Mouse (Mus musculus): ENCODE data around the gene Ascc2. TPM values are rescaled to one million over a fixed set of nuclear protein-coding genes. Genes with fewer than 3 reads are reported as not detected.

Ascc2 gene
- polyA plus RNA-seq, 1 experiment from 2014 or later = 31.5 TPM

GRCm38 (mm10) chr11:4606541-4606940 lies 31.0 kb upstream of the Ascc2 start:
- ATAC-seq (ENCODE audit: insufficient read depth, low FRiP score, low read depth) = no peak
- Histone ChIP-seq H3K36me3 (no peaks in the 10 kb centered on the region), H3K9me3 (no peaks in the 10 kb centered on the region), H3K27ac (no peak overlapping the region), H3K4me2 (no peak overlapping the region), H3K9ac (no peak overlapping the region), H3K4me3 (replicated peaks) (no peak overlapping the region), H3K27me3 (replicated peaks) (no peaks in the 10 kb centered on the region), H3K4me1 (peaks cover 11% of the 10 kb centered on the region; the same call in 1 of the 2 replicates)
- 65% methylated on average over 1 of the region's 1 CpGs for WGBS

GRCm38 (mm10) chr11:4611904-4612303 lies 25.6 kb upstream of the Ascc2 start:
- no peak overlapping the region for H3K4me2 ChIP-seq
- H3K4me1 ChIP-seq = no peaks in the 10 kb centered on the region
- H3K36me3 ChIP-seq = no peaks in the 10 kb centered on the region
- no peak overlapping the region for H3K27ac ChIP-seq
- no peak for ATAC-seq (ENCODE audit: insufficient read depth, low FRiP score, low read depth)
- no peaks in the 10 kb centered on the region for H3K9me3 ChIP-seq
- H3K9ac ChIP-seq = no peak overlapping the region
- H3K27me3 ChIP-seq (replicated peaks) = no peaks in the 10 kb centered on the region
- H3K4me3 ChIP-seq (replicated peaks) = no peak overlapping the region
- WGBS = 66% methylated on average over 2 of the region's 2 CpGs

GRCm38 (mm10) chr11:4620017-4620485 lies 17.5 kb upstream of the Ascc2 start, which contains the start of gene Gm11032:
Gene Gm11032 (plus strand): TSS chr11:4620067.
- Histone ChIP-seq H3K9me3 (no peaks in the 10 kb centered on the region), H3K27ac (no peak within 1 kb of the TSS), H3K4me1 (no peaks in the 10 kb centered on the region), H3K4me3 (replicated peaks) (no peak within 1 kb of the TSS), H3K36me3 (no peaks in the 10 kb centered on the region), H3K27me3 (replicated peaks) (no peaks in the 10 kb centered on the region), H3K9ac (no peak within 1 kb of the TSS), H3K4me2 (no peak within 1 kb of the TSS)
- WGBS = 68% methylated on average over 16 of the region's 16 CpGs
- no peak for ATAC-seq (ENCODE audit: insufficient read depth, low FRiP score, low read depth)

GRCm38 (mm10) chr11:4620501-4621108 lies 16.9 kb upstream of the Ascc2 start:
- Histone ChIP-seq H3K27me3 (replicated peaks) (no peaks in the 10 kb centered on the region), H3K27ac (no peak overlapping the region), H3K4me1 (no peaks in the 10 kb centered on the region), H3K9me3 (no peaks in the 10 kb centered on the region), H3K9ac (no peak overlapping the region), H3K4me2 (no peak overlapping the region), H3K36me3 (no peaks in the 10 kb centered on the region), H3K4me3 (replicated peaks) (no peak overlapping the region)
- no peak for ATAC-seq (ENCODE audit: insufficient read depth, low FRiP score, low read depth)
- WGBS = 53% methylated on average over 13 of the region's 13 CpGs

DNA sequence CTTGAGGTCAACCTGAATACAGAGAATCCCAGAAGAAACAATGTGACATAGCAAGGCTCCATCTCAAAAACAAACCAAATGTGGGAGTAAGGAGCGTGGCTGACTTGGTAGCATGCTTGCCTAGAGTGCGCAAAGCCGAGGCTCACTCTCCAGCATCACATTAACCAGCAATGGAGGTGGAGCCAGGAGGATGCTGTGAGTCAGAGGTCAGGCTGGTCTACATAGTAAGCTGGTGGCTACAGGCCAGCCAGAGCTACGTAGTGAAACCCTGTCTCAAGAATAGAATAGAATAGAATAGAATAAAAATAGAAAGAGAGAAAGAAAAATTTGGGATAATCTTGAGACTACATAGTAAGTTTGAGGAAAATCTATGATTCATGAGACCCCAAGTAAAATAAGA lies 15.7 kb upstream of the Ascc2 start:
- Histone ChIP-seq H3K27me3 (replicated peaks) (no peaks in the 10 kb centered on the region), H3K4me1 (no peaks in the 10 kb centered on the region), H3K9me3 (no peaks in the 10 kb centered on the region), H3K27ac (no peak overlapping the region), H3K4me2 (no peak overlapping the region), H3K9ac (no peak overlapping the region), H3K4me3 (replicated peaks) (no peak overlapping the region), H3K36me3 (no peaks in the 10 kb centered on the region)
- ATAC-seq (ENCODE audit: insufficient read depth, low FRiP score, low read depth) = no peak
- WGBS = 57% methylated on average over 4 of the region's 4 CpGs

GRCm38 (mm10) chr11:4622442-4622986 lies 15.0 kb upstream of the Ascc2 start:
- no peak overlapping the region for H3K4me3 ChIP-seq (replicated peaks)
- no peaks in the 10 kb centered on the region for H3K4me1 ChIP-seq
- no peak for ATAC-seq (ENCODE audit: insufficient read depth, low FRiP score, low read depth)
- no peak overlapping the region for H3K27ac ChIP-seq
- H3K36me3 ChIP-seq = no peaks in the 10 kb centered on the region
- H3K9ac ChIP-seq = no peak overlapping the region
- H3K27me3 ChIP-seq (replicated peaks) = no peaks in the 10 kb centered on the region
- WGBS = 63% methylated on average over 7 of the region's 7 CpGs
- H3K9me3 ChIP-seq = no peaks in the 10 kb centered on the region
- no peak overlapping the region for H3K4me2 ChIP-seq

- no peak overlapping the region for H3K9ac ChIP-seq
- no peak overlapping the region for H3K4me3 ChIP-seq (replicated peaks)
- WGBS = 63% methylated on average over 5 of the region's 5 CpGs
- no peak for ATAC-seq (ENCODE audit: insufficient read depth, low FRiP score, low read depth)
- no peak overlapping the region for H3K4me2 ChIP-seq
- H3K9me3 ChIP-seq = no peaks in the 10 kb centered on the region
- H3K27ac ChIP-seq = no peak overlapping the region
- H3K36me3 ChIP-seq = no peaks in the 10 kb centered on the region
- H3K27me3 ChIP-seq (replicated peaks) = no peaks in the 10 kb centered on the region
- no peaks in the 10 kb centered on the region for H3K4me1 ChIP-seq
These were observed 14.6 kb upstream of the Ascc2 start for GRCm38 (mm10) chr11:4622997-4623396.

DNA sequence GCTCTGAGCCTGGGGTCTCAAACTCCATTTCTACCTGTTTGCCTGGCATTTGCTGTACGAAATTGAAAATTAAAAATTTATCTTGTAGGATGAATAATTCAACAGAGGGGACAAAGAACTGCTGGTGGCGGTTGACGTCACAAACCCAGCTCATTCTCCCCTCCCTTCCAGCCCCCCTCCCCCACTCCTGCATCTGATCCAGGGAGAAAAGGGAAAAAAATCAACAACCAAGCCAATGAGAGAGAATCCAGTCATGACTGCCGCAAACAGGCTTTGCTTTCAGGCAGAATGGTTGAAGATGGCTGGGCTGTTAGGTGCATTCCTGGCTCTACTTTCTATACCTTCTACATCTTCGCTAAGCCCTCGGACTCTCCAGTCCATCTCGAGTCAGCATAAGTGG lies 11.6 kb upstream of the Ascc2 start:
- H3K4me2 ChIP-seq = no peak overlapping the region
- H3K36me3 ChIP-seq = no peaks in the 10 kb centered on the region
- peaks cover 10% of the 10 kb centered on the region; the same call in 1 of the 2 replicates for H3K4me1 ChIP-seq
- no peaks in the 10 kb centered on the region for H3K27me3 ChIP-seq (replicated peaks)
- no peak overlapping the region for H3K9ac ChIP-seq
- no peak for ATAC-seq (ENCODE audit: insufficient read depth, low FRiP score, low read depth)
- WGBS = 71% methylated on average over 7 of the region's 7 CpGs
- H3K27ac ChIP-seq = no peak overlapping the region
- no peaks in the 10 kb centered on the region for H3K9me3 ChIP-seq
- no peak overlapping the region for H3K4me3 ChIP-seq (replicated peaks)

DNA sequence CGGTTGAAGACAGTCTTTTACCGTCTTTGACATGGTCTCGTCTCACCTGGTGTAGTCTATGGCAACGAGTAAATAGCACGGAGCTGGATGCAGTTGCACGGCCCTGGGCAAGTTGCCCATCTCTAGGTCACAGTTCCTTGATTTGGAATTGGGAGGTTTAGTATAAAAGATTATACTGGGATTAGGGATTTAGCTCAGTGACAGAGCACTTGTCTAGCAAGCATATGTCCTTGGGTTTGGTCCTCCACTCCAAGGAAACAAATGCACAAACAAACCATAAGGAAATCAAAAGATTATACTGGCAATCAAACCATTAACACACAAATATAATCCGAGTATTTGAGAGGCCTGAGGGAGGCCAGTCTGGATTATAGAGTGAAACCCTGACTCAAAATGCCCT lies 9.9 kb upstream of the Ascc2 start:
- H3K9me3 ChIP-seq = no peaks in the 10 kb centered on the region
- no peak overlapping the region for H3K9ac ChIP-seq
- no peak overlapping the region for H3K27ac ChIP-seq
- whole genome bisulfite sequencing = 78% methylated on average over 7 of the region's 7 CpGs
- no peak overlapping the region for H3K4me3 ChIP-seq (replicated peaks)
- no peak overlapping the region for H3K4me2 ChIP-seq
- no peak for ATAC-seq (ENCODE audit: insufficient read depth, low FRiP score, low read depth)
- peaks cover 10% of the 10 kb centered on the region; the same call in 1 of the 2 replicates for H3K4me1 ChIP-seq
- no peaks in the 10 kb centered on the region for H3K36me3 ChIP-seq
- H3K27me3 ChIP-seq (replicated peaks) = no peaks in the 10 kb centered on the region

GRCm38 (mm10) chr11:4629861-4630280 lies 7.7 kb upstream of the Ascc2 start:
- ATAC-seq (ENCODE audit: insufficient read depth, low FRiP score, low read depth) = no peak
- 20% methylated on average over 8 of the region's 8 CpGs for WGBS
- H3K4me1 ChIP-seq = peaks cover 10% of the 10 kb centered on the region; the same call in 1 of the 2 replicates
- no peak overlapping the region for H3K4me3 ChIP-seq (replicated peaks)
- H3K4me2 ChIP-seq = no peak overlapping the region
- H3K27ac ChIP-seq = peak overlapping the region; percentile 6; the same call in 1 of the 2 replicates
- H3K27me3 ChIP-seq (replicated peaks) = no peaks in the 10 kb centered on the region
- H3K9me3 ChIP-seq = no peaks in the 10 kb centered on the region
- H3K36me3 ChIP-seq = no peaks in the 10 kb centered on the region
- no peak overlapping the region for H3K9ac ChIP-seq

DNA sequence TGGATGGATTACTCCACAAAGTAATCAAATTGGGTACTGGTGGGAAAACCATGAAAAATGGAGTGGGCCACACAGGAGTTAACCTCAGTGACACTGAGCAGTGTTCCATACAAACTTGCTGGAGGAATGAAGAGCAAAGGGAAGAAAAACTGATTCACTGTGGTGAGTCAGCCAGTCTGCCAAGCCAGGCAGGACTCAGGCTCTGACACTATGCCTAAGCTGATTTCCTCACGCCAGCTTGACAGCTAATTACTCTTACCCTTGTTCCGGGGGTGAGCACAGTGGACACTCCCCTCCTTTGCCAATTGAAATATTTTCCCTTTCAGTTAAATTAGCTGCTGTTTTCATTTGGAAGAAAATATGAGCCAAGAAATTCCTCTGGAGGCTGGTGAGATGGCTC lies 4.1 kb upstream of the Ascc2 start:
- no peak overlapping the region for H3K27ac ChIP-seq
- no peak overlapping the region for H3K4me3 ChIP-seq (replicated peaks)
- no peak for ATAC-seq (ENCODE audit: insufficient read depth, low FRiP score, low read depth)
- peaks cover 10% of the 10 kb centered on the region; the same call in 1 of the 2 replicates for H3K4me1 ChIP-seq
- H3K27me3 ChIP-seq (replicated peaks) = no peaks in the 10 kb centered on the region
- H3K9ac ChIP-seq = no peak overlapping the region
- no peak overlapping the region for H3K4me2 ChIP-seq
- H3K9me3 ChIP-seq = no peaks in the 10 kb centered on the region
- WGBS = 26% methylated on average over 2 of the region's 2 CpGs
- no peaks in the 10 kb centered on the region for H3K36me3 ChIP-seq

DNA sequence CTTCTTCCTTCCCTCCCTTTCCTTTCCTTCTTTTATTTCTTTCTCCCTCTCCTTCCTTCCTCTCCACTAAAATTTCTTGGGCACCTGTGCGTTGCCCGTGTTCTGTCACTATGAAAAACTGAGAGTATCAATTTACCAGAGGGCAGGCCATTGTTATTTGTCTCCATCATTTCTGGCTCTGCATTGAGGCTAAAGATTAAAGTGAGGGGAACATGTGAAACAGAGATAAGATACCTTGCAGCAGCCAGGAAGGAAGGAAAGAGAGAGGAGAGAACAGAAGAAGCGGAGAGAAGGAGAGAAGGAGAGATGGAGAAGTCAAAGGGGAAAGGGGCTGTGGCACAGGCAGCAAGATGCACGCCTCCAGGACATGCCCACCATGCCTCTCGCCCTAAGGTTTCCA lies 3.2 kb upstream of the Ascc2 start:
- H3K9ac ChIP-seq = no peak overlapping the region
- no peaks in the 10 kb centered on the region for H3K27me3 ChIP-seq (replicated peaks)
- no peak for ATAC-seq (ENCODE audit: insufficient read depth, low FRiP score, low read depth)
- H3K27ac ChIP-seq = no peak overlapping the region
- WGBS = 46% methylated on average over 5 of the region's 5 CpGs
- no peaks in the 10 kb centered on the region for H3K9me3 ChIP-seq
- no peak overlapping the region for H3K4me3 ChIP-seq (replicated peaks)
- peaks cover 13% of the 10 kb centered on the region; the same call in 1 of the 2 replicates for H3K4me1 ChIP-seq
- no peak overlapping the region for H3K4me2 ChIP-seq
- no peaks in the 10 kb centered on the region for H3K36me3 ChIP-seq
